Mouse (Mus musculus): Measurements from ENCODE around the gene Bex6.

Bex6 gene

DNA sequence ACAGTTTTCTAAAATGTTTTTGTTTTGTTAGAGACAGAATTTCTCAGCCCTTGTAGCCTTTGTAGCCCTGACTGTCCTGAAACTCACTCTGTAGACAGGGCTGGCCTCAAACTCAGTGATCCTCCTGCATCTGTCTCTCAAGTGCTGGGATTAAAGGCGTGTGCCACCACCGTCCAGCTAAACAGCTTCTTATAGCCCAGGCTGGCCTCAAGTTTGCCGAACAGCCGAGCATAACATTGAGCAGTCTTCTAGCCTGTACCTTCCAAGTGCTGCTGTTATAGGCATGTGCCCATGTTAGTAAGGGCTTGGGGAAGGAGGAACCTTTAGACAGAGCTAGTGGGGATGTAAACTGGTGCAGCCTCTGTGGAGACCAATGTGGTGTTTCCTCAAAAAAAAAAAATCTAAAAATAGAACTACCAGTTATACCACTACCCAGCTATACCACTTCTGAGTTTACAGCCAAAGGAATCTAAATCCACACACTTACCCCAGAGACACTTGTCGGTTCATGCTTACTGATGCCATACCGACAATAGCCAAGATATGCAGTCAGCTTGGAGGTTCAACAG lies at the start of gene Bex6:
Bex6 (plus strand) TSS at position 491 of the 569 bp plus-strand sequence.
- DNase-seq (ENCODE audit: low spot score in 2 of 2) = no peak

DNA sequence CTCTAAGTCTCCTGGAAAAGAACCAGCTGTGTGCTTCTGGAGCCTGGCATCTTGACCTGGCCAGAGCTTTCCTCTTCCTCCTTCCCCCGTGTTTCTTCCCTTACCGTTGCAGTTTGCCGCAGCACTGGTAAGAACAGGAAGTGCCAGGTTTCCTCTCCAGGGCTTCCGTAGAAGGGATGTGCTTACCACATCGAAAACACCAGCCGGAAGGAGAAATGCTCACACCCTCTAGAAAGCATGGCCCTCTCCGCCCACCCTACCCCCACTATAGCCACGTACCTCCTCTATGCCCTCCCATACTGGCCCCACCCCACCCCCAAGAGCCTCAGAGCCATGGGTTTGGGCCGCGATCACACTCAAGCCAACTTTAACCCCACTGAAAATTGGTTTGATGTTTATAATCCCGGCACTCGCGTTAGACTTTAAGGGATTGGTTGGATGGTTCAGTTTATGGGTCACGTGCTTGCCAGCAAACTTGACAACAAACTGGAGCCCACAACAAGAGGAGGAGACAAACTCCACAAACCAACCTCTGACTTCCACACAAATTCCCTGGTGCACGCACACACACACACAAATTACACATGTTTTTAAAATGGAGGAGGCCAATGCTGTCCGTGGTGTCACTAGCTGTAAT lies 49.3 kb upstream of the Bex6 start:
- DNase-seq (ENCODE audit: low spot score in 2 of 2) = no peak

- DNase-seq (ENCODE audit: low spot score in 2 of 2) = no peak
These were observed 46.5 kb upstream of the Bex6 start for GRCm38 (mm10) chr16:32133148-32133547.

GRCm38 (mm10) chr16:32135842-32136357 lies 43.7 kb upstream of the Bex6 start:
- DNase-seq (ENCODE audit: low spot score in 2 of 2) = no peak

DNA sequence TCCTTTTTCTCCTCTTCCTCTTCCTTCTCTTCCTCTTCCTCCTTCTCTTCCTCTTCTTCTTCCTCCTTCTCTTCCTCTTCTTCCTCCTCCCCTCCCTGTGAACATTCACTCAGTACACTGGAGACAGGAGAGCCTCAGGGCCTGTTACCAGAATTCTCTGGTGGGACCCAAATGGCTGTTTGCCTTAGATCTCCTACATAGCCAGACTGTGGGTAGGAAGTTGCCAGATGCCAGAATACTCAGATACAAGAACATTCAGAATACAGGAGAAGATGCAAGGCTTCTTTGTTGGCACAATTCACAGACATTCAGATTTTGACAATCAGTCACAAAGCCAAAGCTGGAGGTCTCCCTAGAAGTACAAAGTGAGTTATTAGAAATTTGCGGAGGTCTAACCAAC lies 40.7 kb upstream of the Bex6 start:
- DNase-seq (ENCODE audit: low spot score in 2 of 2) = no peak

DNA sequence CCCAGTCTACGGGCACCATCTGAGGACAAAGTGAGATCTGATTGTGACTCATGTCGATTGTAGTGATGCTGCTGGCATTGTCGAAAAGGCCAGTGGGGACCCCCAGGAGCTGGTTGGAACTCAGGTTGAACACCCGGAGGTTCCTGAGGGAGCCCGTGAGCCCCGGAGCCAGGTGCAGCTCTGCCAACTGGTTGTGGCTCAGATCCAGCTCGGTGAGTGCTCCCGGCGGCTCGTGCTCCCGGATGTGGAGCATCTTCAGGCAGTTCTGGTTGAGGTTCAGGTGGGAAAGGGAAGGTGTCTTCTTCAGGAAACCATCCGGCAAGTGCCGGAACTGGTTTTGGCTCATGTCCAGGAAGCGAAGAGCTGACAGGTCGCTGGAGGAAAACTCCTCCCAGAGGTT lies 35.9 kb upstream of the Bex6 start:
- DNase-seq (ENCODE audit: low spot score in 2 of 2) = no peak

GRCm38 (mm10) chr16:32144592-32144991 lies 35.0 kb upstream of the Bex6 start:
- no peak for DNase-seq (ENCODE audit: low spot score in 2 of 2)

GRCm38 (mm10) chr16:32147589-32148207 lies 31.9 kb upstream of the Bex6 start:
- no peak for DNase-seq (ENCODE audit: low spot score in 2 of 2)

GRCm38 (mm10) chr16:32153976-32154375 lies 25.6 kb upstream of the Bex6 start:
- no peak for DNase-seq (ENCODE audit: low spot score in 2 of 2)

DNA sequence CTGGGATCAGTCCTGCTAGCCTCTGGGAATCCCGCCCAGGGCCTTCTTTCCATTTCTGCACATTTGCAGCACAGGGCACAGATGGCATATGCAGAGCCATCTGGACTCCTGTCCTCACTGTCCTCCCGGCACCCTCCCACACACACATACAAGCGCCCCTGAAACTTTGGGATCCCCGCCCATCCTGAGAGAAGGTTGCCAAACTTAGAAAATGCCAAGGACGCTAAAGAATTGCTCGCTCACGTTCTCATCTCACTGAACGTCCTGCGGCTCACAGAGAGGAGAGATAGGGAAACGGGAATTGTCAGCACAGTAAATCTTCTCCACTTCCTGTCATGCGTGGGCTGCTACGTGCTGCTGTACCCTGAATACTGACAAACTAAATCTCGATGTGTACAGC lies 25.2 kb upstream of the Bex6 start:
- DNase-seq (ENCODE audit: low spot score in 2 of 2) = no peak

DNA sequence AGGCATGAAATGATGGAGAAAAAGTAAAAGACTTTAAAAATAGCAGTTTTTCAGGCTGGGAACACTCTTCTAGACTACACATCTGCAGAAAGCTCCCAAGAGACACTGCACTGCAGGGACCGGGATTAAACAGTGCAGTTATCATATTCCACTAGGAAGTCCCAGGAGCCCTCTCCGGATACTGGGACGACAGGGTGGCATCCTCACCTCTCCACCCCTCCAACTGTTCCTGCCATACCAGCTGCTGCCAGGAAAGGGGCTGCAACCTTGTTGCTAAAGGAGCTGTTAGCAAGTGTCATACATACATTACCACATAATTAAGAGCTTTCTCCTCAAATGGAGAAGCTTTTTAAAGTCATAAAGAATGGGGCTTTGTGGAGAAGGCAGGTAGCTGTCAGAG lies 22.9 kb upstream of the Bex6 start:
- no peak for DNase-seq (ENCODE audit: low spot score in 2 of 2)

DNA sequence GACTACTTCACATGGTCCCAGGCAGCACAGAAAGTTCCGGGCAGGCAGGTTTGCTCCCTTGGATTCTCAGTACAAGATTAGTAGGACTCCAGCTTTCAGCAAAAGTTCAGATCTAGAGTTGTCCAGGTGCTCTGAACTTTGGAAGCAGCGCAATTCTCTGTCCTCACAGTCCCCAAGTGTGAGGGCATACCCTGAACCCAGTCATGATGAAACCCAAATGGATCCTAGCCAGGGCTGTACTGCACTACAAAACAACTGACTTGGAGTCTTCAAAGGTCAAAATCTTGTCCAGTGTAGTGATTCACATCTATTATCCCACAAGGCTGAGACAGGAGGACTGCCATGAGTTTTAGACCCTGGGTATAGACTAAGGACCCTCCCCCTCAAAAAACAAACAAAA lies 22.3 kb upstream of the Bex6 start:
- DNase-seq (ENCODE audit: low spot score in 2 of 2) = no peak

DNA sequence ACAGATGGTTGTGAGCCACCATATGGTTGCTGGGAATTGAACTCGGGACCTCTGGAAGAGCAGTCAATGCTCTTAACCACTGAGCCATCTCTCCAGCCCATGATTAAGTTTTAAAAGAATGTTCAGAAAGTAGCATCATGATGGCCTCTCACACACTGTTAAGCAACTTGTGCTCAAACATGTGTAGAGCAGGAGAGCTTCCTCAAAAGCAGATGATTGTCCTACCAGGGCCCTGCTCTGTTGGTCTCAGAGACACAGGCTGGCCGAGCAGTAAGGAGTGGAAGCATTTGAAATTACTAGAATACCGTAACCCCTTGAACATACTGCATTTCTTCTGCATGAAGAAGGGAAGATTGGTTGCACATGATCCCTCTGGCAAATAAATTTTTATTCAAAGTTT lies 20.7 kb upstream of the Bex6 start:
- no peak for DNase-seq (ENCODE audit: low spot score in 2 of 2)

- DNase-seq (ENCODE audit: low spot score in 2 of 2) = no peak
These were observed 18.8 kb upstream of the Bex6 start for GRCm38 (mm10) chr16:32160742-32161323.

- DNase-seq (ENCODE audit: low spot score in 2 of 2) = no peak
These were observed 16.2 kb upstream of the Bex6 start for GRCm38 (mm10) chr16:32163392-32163791.

GRCm38 (mm10) chr16:32163891-32164290 lies 15.7 kb upstream of the Bex6 start:
- DNase-seq (ENCODE audit: low spot score in 2 of 2) = no peak

- no peak for DNase-seq (ENCODE audit: low spot score in 2 of 2)
These were observed 15.1 kb upstream of the Bex6 start for GRCm38 (mm10) chr16:32164396-32165027.

GRCm38 (mm10) chr16:32165281-32165821 lies 14.3 kb upstream of the Bex6 start, which contains the start of gene Nrros:
Gene Nrros (minus strand): TSS chr16:32165594.
- no peak for DNase-seq (ENCODE audit: low spot score in 2 of 2)

- no peak for DNase-seq (ENCODE audit: low spot score in 2 of 2)
These were observed 11.6 kb upstream of the Bex6 start for GRCm38 (mm10) chr16:32167819-32168545.

DNA sequence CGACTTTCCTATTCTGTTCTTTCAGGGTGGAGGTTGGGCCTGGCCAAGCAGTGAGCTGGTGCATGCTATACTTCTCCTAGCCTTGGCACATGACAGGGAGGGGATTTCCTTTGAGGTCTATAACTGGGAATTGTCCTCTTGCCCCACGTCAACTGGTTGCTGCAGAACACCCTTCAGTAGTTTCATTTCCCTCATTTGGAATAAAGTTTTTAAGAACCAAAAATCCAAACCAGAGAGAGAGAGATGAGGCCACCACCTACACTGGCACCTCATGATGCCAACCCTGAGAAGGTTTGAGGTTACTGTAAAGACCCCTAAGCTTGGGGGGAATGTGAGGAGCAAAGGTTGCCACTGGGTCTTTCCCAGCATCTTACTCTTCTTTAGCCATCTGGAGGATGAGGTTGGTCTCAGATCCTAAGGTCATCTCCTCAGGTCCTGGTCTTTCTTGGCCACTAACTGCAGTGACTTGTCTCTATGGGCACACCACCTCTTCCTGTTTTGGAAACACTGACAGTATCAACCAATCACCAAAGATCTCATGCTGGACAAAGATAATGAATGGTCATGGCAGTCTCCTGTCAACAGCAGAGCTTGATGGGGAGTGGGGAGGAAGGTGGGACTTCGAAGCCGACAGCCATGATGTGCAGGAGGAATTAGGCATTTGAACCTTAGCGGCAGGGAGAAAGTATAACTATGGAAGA lies 8.4 kb upstream of the Bex6 start:
- DNase-seq (ENCODE audit: low spot score in 2 of 2) = no peak

DNA sequence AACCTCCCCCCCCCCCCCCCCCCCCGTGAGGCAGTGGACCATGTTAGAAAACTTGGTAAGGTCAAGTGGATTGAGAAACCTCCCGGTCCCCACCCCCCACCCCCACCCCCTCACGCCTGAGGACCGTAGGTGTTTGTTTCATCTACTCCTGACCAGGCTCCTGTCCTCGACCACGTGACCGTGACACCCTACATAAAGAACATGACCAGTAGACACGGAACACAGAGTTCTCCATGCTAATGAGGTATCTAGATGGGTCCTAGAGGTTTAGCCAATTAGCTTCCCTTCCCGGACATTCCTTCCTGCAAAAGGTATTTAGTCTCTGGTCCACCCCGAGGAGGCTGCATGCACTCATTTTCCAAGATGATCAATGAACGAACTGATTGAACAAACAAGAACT lies 6.2 kb upstream of the Bex6 start:
- no peak for DNase-seq (ENCODE audit: low spot score in 2 of 2)

Data from urinary bladder, adult 18-20 months (tissue).